Mouse (Mus musculus) kidney, adult 2 months (tissue): Measurements from ENCODE around the gene Rin2. TPM values are rescaled to one million over a fixed set of nuclear protein-coding genes. Genes with fewer than 3 reads are reported as not detected.
A peak's percentile ranks its signal among the peaks of the same experiment; 100 is the strongest.
"Not testable (repeated sequence)": the region's sequence is repeated elsewhere in the genome, so short reads cannot be mapped to it uniquely, and the experiment has no call there.

Experiments used
- DNase-seq: peaks from one replicate; pipeline ENCODE4 v3.0.0; 2021
- H3K27ac ChIP-seq: fragments of 200-500 bp; 2 replicates; pipeline ENCODE4 v1.5.1; 2012; ENCODE audit warnings: low read depth, low read length, control low read depth, inconsistent platforms; ENCODE audit not compliant: insufficient read depth
- H3K27me3 ChIP-seq: fragments of 200-500 bp; replicated peaks from 2 replicates; pipeline ENCODE4 v1.6.1; 2012; ENCODE audit warnings: mild to moderate bottlenecking, moderate library complexity, low read length, inconsistent platforms; ENCODE audit not compliant: control insufficient read depth, insufficient read depth
- H3K36me3 ChIP-seq: fragments of 200-500 bp; 2 replicates; pipeline ENCODE4 v1.6.1; 2012; ENCODE audit warnings: mild to moderate bottlenecking, moderate library complexity, low read length, inconsistent platforms; ENCODE audit not compliant: control insufficient read depth, insufficient read depth
- H3K4me1 ChIP-seq: fragments of 200-500 bp; 2 replicates; pipeline ENCODE4 v1.6.1; 2011; ENCODE audit warnings: low read length; ENCODE audit not compliant: control insufficient read depth, insufficient read depth
- H3K4me3 ChIP-seq: fragments of 200-500 bp; 2 replicates; pipeline ENCODE4 v1.5.1; 2011; ENCODE audit warnings: mild to moderate bottlenecking, low read depth, low read length, control low read depth; ENCODE audit not compliant: insufficient read depth
- CTCF ChIP-seq: fragments of 200-500 bp; conservative IDR thresholded peaks from 2 replicates; pipeline ENCODE4 v1.5.1; 2011; ENCODE audit warnings: low read depth, mild to moderate bottlenecking, control low read depth, low read length, moderate library complexity, mixed read lengths; ENCODE audit not compliant: insufficient read depth, insufficient read length
- POLR2A ChIP-seq: fragments of 200-500 bp; IDR thresholded peaks from one replicate; pipeline ENCODE4 v1.6.1; 2011; ENCODE audit warnings: low read depth, low read length, control low read depth
- WGBS: fragments of 180-500 bp; shearing (Covaris S2); methylation state at CpG from one replicate; pipeline ENCODE4 v1.1.7; 2018; 5-methylcytosine and 5-hydroxymethylcytosine counted together
- polyA plus RNA-seq: library from polyadenylated mRNA; depleted of rRNA; stranded (reverse); fragments of >200 nt; gene quantifications from 2 replicates; pipeline ENCODE4 v1.2.3, GENCODE M21; 2012

Rin2 gene
- polyA plus RNA-seq, 1 experiment: 18.8 TPM

- H3K36me3 ChIP-seq: no peaks in the 10 kb centered on the region
- H3K4me3 ChIP-seq: no peak overlapping the region
- no peak for DNase-seq
- 65% methylated on average over 9 of the region's 9 CpGs for WGBS
- H3K27ac ChIP-seq: no peak overlapping the region
- no peaks in the 10 kb centered on the region; the same call in 1 of the 2 replicates for H3K4me1 ChIP-seq
- TF ChIP-seq CTCF: no peak
- TF ChIP-seq POLR2A: no peak
- H3K27me3 ChIP-seq: no peaks in the 10 kb centered on the region
These were observed 223.1 kb downstream of the Rin2 start for GRCm38 (mm10) chr2:145898106-145898505.

GRCm38 (mm10) chr2:145900318-145900717, 225.3 kb downstream of the Rin2 start:
- H3K36me3 ChIP-seq, DNase-seq, H3K27ac ChIP-seq, H3K27me3 ChIP-seq, H3K4me3 ChIP-seq: not testable (repeated sequence)
- peaks cover 11% of the 10 kb centered on the region; the same call in 1 of the 2 replicates for H3K4me1 ChIP-seq
- 68% methylated on average over 8 of the region's 8 CpGs for WGBS

- Histone ChIP-seq H3K36me3 (no peaks in the 10 kb centered on the region), H3K27ac (no peak within 1 kb of the TSS; the same call in 1 of the 2 replicates), H3K4me1 (peaks cover 16% of the 10 kb centered on the region; the same call in 1 of the 2 replicates), H3K27me3 (no peaks in the 10 kb centered on the region), H3K4me3 (peak within 1 kb of the TSS; percentile 97; the same call in 1 of the 2 replicates)
- no peak for DNase-seq
- 84% methylated on average over 6 of the region's 6 CpGs for WGBS
- TF ChIP-seq CTCF (no peak), POLR2A (no peak)
These were observed 226.8 kb downstream of the Rin2 start, which contains the start of gene Naa20 for GRCm38 (mm10) chr2:145901861-145902260. Gene Naa20 (plus strand): TSS chr2:145902099.

- TF ChIP-seq POLR2A (peak; percentile 37), CTCF (peak; percentile 58)
- H3K4me3 ChIP-seq: peak overlapping the region; percentile 97
- no peaks in the 10 kb centered on the region for H3K36me3 ChIP-seq
- peak overlapping the region; percentile 95 for H3K27ac ChIP-seq
- peak; percentile 94 for DNase-seq
- under 1% methylated on average over 68 of the region's 68 CpGs for WGBS
- no peaks in the 10 kb centered on the region for H3K27me3 ChIP-seq
- H3K4me1 ChIP-seq: peaks cover 16% of the 10 kb centered on the region; the same call in 1 of the 2 replicates
These were observed 228.3 kb downstream of the Rin2 start for GRCm38 (mm10) chr2:145903061-145903901.

GRCm38 (mm10) chr2:145903983-145904616, 229.1 kb downstream of the Rin2 start:
- no peaks in the 10 kb centered on the region for H3K36me3 ChIP-seq
- 9% methylated on average over 12 of the region's 12 CpGs for WGBS
- H3K4me1 ChIP-seq: peaks cover 16% of the 10 kb centered on the region; the same call in 1 of the 2 replicates
- TF ChIP-seq CTCF (no peak), POLR2A (no peak)
- peak overlapping the region; percentile 30 for H3K4me3 ChIP-seq
- 0 out of 2 replicates have a peak overlapping the region, but pooled peaks have one; percentile 16 for H3K27ac ChIP-seq
- peak; percentile 56 for DNase-seq
- no peaks in the 10 kb centered on the region for H3K27me3 ChIP-seq

- Histone ChIP-seq H3K27ac (no peak overlapping the region), H3K4me3 (no peak overlapping the region), H3K27me3 (no peaks in the 10 kb centered on the region), H3K36me3 (peaks cover 1% of the 10 kb centered on the region; the same call in 1 of the 2 replicates), H3K4me1 (peaks cover 16% of the 10 kb centered on the region; the same call in 1 of the 2 replicates)
- DNase-seq: no peak
- 67% methylated on average over 6 of the region's 6 CpGs for WGBS
- TF ChIP-seq CTCF (no peak), POLR2A (no peak)
These were observed 230.1 kb downstream of the Rin2 start for GRCm38 (mm10) chr2:145905156-145905555.

GRCm38 (mm10) chr2:145905884-145906283, 230.9 kb downstream of the Rin2 start:
- WGBS: 32% methylated on average over 4 of the region's 4 CpGs
- TF ChIP-seq CTCF: 0 out of 2 replicates have a peak, but pooled peaks have one; percentile 5

More at GRCm38 (mm10) chr2:145905884-145906283, 230.9 kb downstream of the Rin2 start:
- not testable (repeated sequence) for H3K27me3 ChIP-seq, DNase-seq, H3K27ac ChIP-seq, H3K36me3 ChIP-seq, H3K4me3 ChIP-seq
- peaks cover 16% of the 10 kb centered on the region; the same call in 1 of the 2 replicates for H3K4me1 ChIP-seq
